Mouse (Mus musculus) embryonic facial prominence, embryonic 11.5 days (tissue): ENCODE measurements around the gene Zdhhc24. TPM values are rescaled to one million over a fixed set of nuclear protein-coding genes. Genes with fewer than 3 reads are reported as not detected.
A peak's percentile ranks its signal among the peaks of the same experiment; 100 is the strongest.

ENCODE experiments used
- ATAC-seq: fragments of 200-750 bp; cut with Nextera tagmentation; replicated peaks from 2 replicates; pipeline ENCODE4 v1.8.0; 2017; ENCODE audit warnings: low read depth; ENCODE audit not compliant: insufficient number of reproducible peaks, low FRiP score, low TSS enrichment
- DNase-seq: peaks from one replicate; pipeline ENCODE4 v3.0.0-alpha.2; 2015; ENCODE audit warnings: low spot score
- H3K27ac ChIP-seq: fragments of 300-500 bp; sonication (generic); replicated peaks from 2 replicates; pipeline ENCODE4 v1.5.1; 2014; ENCODE audit warnings: mild to moderate bottlenecking, low read depth, low read length, control low read depth
- H3K27me3 ChIP-seq: fragments of 300-500 bp; sonication (generic); 2 replicates; pipeline ENCODE4 v1.6.1; 2014; ENCODE audit warnings: mild to moderate bottlenecking, low read length, moderate library complexity, mixed read lengths; ENCODE audit not compliant: control insufficient read depth, insufficient read depth
- H3K36me3 ChIP-seq: fragments of 300-500 bp; sonication (generic); replicated peaks from 2 replicates; pipeline ENCODE4 v1.6.1; 2014; ENCODE audit warnings: low read depth, mild to moderate bottlenecking, low read length, moderate library complexity, mixed read lengths; ENCODE audit not compliant: control insufficient read depth, insufficient read depth
- H3K4me1 ChIP-seq: fragments of 300-500 bp; sonication (generic); 2 replicates; pipeline ENCODE4 v1.6.1; 2014; ENCODE audit warnings: low read length, mixed read lengths; ENCODE audit not compliant: control insufficient read depth, insufficient read depth
- H3K4me2 ChIP-seq: fragments of 300-500 bp; sonication (generic); 2 replicates; pipeline ENCODE4 v1.6.1; 2014; ENCODE audit warnings: low read depth, mild to moderate bottlenecking, control low read depth, low read length, moderate library complexity
- H3K4me3 ChIP-seq: fragments of 300-500 bp; sonication (generic); 2 replicates; pipeline ENCODE4 v1.5.1; 2014; ENCODE audit warnings: low read depth, low read length, control low read depth
- H3K9ac ChIP-seq: fragments of 300-500 bp; sonication (generic); replicated peaks from 2 replicates; pipeline ENCODE4 v1.6.1; 2014; ENCODE audit warnings: mild to moderate bottlenecking, control low read depth, low read length
- H3K9me3 ChIP-seq: fragments of 300-500 bp; sonication (generic); replicated peaks from 2 replicates; pipeline ENCODE4 v1.6.1; 2016; ENCODE audit warnings: mild to moderate bottlenecking, low read length, inconsistent platforms, mixed read lengths; ENCODE audit not compliant: control insufficient read depth
- WGBS: fragments of 180-500 bp; shearing (Covaris S2); extraction: QIAGEN DNeasy Blood & Tissue Kit; methylation state at CpG from one replicate; pipeline ENCODE4 v1.1.7; 2014; 5-methylcytosine and 5-hydroxymethylcytosine counted together
- polyA plus RNA-seq: library from polyadenylated mRNA; unstranded; fragments of >200 nt; fragmentation: Nextera tagmentation; extraction: Ambion mirVana; gene quantifications from 2 replicates; pipeline ENCODE4 v1.2.1, GENCODE M21; 2014

Zdhhc24 gene
- polyA plus RNA-seq, 1 experiment from 2014 or later: 7.4 TPM

- Histone ChIP-seq H3K9ac (no peak overlapping the region; the same call in 1 of the 2 replicates), H3K4me1 (no peaks in the 10 kb centered on the region; the same call in 1 of the 2 replicates), H3K27me3 (no peaks in the 10 kb centered on the region), H3K9me3 (no peaks in the 10 kb centered on the region), H3K4me3 (peak overlapping the region; percentile 91), H3K36me3 (no peaks in the 10 kb centered on the region), H3K4me2 (peak overlapping the region; percentile 96), H3K27ac (no peak overlapping the region)
- WGBS: 49% methylated on average over 10 of the region's 10 CpGs
- DNase-seq (no peak), ATAC-seq (no peak)
These were observed 846 bp downstream of the Zdhhc24 start for GRCm38 (mm10) chr19:4879324-4879703.

DNA sequence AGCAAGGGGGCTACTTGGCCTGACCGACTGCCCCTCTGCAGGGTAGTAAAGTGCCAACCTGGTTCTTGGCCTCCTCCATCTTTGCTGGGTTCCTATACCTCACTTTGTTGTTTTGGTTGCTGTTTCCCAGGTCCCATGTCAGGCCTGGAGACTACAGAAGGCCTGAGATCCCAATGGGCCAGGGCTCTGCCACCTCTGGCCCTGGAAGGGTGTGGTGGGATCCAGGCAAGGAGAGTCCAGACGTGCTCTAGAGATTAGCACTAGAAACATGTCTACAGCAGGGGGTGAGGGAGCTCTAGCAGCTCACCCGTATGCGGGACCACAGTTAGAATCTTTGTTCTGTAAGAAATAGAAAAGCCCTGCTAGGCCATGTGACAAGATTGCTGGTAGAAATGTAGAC is 5.5 kb downstream of the Zdhhc24 start:
- WGBS: 75% methylated on average over 4 of the region's 4 CpGs
- H3K9me3 ChIP-seq: no peaks in the 10 kb centered on the region
- ATAC-seq: no peak
- no peak overlapping the region for H3K27ac ChIP-seq
- H3K4me3 ChIP-seq: no peak overlapping the region
- no peaks in the 10 kb centered on the region for H3K36me3 ChIP-seq
- no peak for DNase-seq
- H3K4me1 ChIP-seq: no peaks in the 10 kb centered on the region
- H3K27me3 ChIP-seq: no peaks in the 10 kb centered on the region
- no peak overlapping the region for H3K4me2 ChIP-seq
- H3K9ac ChIP-seq: no peak overlapping the region

DNA sequence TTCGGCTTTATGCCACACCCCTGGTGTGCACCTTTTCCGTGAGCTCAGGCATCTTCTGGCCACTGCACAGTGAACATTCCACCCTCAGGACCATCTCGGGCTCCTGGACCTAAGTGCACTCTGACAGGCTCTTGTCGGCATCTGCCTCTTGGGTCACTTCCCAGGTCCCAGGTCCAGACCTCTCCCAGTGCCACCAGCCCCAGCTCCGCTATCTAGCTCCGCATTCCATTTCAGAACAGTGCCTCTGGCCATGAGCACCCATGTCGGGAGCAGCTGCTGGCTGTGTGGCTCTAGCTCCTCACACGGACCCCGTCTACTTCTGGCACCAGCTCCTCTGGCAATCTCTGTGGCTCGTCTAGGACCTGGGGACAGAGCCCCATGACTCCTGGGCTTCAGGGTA is 11.3 kb downstream of the Zdhhc24 start:
- Histone ChIP-seq H3K4me1 (no peaks in the 10 kb centered on the region), H3K9ac (no peak overlapping the region), H3K9me3 (no peaks in the 10 kb centered on the region), H3K4me2 (no peak overlapping the region), H3K36me3 (no peaks in the 10 kb centered on the region), H3K27ac (no peak overlapping the region), H3K4me3 (no peak overlapping the region), H3K27me3 (no peaks in the 10 kb centered on the region)
- 86% methylated on average over 10 of the region's 10 CpGs for WGBS
- ATAC-seq (no peak), DNase-seq (no peak)

DNA sequence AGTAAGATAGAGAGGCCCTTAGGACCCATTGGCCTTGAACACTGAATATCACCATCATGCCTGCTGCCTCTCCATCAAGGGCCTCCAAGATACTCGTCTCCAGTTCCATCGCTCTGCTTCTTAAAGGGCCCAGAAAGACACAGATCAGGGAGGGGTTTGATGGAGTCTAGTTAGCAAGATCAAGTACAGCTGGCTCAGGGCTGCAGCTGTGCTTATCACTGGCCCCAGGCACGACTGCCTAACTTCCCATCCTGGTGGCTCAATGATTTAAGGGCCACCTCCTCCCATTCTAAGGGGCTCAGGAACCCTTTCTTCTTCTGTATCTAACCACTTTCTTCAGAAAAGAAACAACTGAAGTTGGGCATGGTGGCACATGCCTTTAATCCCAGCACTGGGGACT is 13.3 kb downstream of the Zdhhc24 start:
- 80% methylated on average over 3 of the region's 3 CpGs for WGBS
- Histone ChIP-seq H3K27me3 (no peaks in the 10 kb centered on the region), H3K27ac (no peak overlapping the region), H3K9me3 (no peaks in the 10 kb centered on the region), H3K4me3 (no peak overlapping the region), H3K4me2 (no peak overlapping the region), H3K9ac (no peak overlapping the region), H3K4me1 (no peaks in the 10 kb centered on the region), H3K36me3 (no peaks in the 10 kb centered on the region)
- ATAC-seq (no peak), DNase-seq (no peak)

- ATAC-seq (no peak), DNase-seq (no peak)
- no peaks in the 10 kb centered on the region for H3K9me3 ChIP-seq
- WGBS: 49% methylated on average over 21 of the region's 21 CpGs
- H3K27ac ChIP-seq: no peak overlapping the region
- H3K27me3 ChIP-seq: no peaks in the 10 kb centered on the region
- H3K9ac ChIP-seq: no peak overlapping the region
- H3K4me2 ChIP-seq: no peak overlapping the region
- no peaks in the 10 kb centered on the region for H3K4me1 ChIP-seq
- no peaks in the 10 kb centered on the region for H3K36me3 ChIP-seq
- H3K4me3 ChIP-seq: no peak overlapping the region
These were observed 18.5 kb downstream of the Zdhhc24 start for GRCm38 (mm10) chr19:4896780-4897520.

DNA sequence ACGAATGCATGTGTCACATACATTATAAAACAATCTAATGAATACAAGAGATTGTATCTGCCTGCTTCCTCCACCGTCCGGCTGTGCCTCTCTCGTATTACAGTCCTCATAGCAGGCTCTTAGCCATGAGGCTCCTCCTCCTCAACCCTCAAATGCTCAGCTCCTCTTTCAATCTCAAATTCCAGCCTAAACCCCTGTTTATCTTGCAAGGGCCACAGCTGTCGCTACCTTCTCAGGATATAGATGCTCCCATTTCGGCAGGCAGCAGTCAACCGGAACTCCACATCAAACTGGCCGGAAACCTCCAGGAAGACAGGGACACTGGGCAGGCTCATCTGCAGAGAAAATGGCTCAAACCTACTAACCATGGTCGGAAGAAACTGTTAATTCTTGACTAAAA is 20.5 kb downstream of the Zdhhc24 start:
- H3K27ac ChIP-seq: no peak overlapping the region
- no peak overlapping the region for H3K9ac ChIP-seq
- H3K36me3 ChIP-seq: no peaks in the 10 kb centered on the region
- 67% methylated on average over 9 of the region's 9 CpGs for WGBS
- no peaks in the 10 kb centered on the region for H3K4me1 ChIP-seq
- H3K9me3 ChIP-seq: no peaks in the 10 kb centered on the region
- DNase-seq: no peak
- no peaks in the 10 kb centered on the region for H3K27me3 ChIP-seq
- H3K4me2 ChIP-seq: no peak overlapping the region
- no peak for ATAC-seq
- H3K4me3 ChIP-seq: no peak overlapping the region

- DNase-seq: no peak
- H3K36me3 ChIP-seq: no peaks in the 10 kb centered on the region
- 92% methylated on average over 3 of the region's 3 CpGs for WGBS
These were observed 21.4 kb downstream of the Zdhhc24 start for GRCm38 (mm10) chr19:4899888-4900287.

DNA sequence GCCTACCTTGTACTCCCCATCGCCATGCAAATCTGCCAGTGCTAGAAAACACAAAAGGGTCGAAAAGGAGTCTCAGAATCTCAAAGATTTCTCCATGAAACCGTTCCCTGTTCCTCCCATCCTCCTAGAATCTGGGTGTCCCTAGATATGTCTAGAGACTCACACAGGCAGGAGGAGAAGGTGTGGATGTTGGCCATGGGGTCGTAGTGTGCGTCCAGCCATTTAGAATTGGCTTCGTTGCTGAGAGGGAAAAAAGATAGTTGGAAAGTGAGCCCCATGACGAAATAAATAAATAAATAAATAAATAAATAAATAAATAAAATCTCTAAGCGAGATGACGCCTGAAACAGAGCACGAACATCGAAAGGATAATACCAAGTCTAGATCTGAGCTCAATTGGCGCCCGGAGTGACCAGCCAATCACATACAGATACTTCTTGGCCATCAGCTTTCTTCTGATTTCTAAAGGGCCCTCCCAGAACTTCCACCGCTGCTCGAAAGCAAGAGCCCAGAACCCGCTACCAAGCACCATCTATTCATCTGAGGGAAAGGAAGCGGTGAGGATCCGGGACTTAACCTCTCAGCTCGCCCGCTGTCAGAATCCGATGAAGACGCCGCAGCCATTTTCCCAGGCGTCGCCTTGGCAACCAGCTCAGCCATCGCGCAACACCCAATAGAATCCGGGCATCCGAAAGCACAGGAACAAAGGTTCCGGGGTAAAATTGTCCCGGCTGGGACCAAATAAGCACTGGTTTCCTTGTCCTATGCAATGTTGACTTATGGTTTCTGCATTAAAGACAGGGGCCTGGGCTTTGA is 27.7 kb downstream of the Zdhhc24 start, which contains the start of gene Bbs1:
TSS of gene Bbs1 (minus strand) at position 650 of the 816 bp plus-strand sequence.
- DNase-seq: peak; percentile 88
- Histone ChIP-seq H3K27ac (no peak within 1 kb of the TSS), H3K4me1 (no peaks in the 10 kb centered on the region), H3K4me3 (peak within 1 kb of the TSS; percentile 50), H3K36me3 (peaks cover 9% of the 10 kb centered on the region; the same call in 1 of the 2 replicates), H3K9me3 (no peaks in the 10 kb centered on the region), H3K27me3 (no peaks in the 10 kb centered on the region), H3K9ac (peak within 1 kb of the TSS; percentile 54), H3K4me2 (peak within 1 kb of the TSS; percentile 36)
- WGBS: 8% methylated on average over 31 of the region's 31 CpGs
- no peak; the same call in 1 of the 2 replicates for ATAC-seq

More at GRCm38 (mm10) chr19:4899888-4900287, 21.4 kb downstream of the Zdhhc24 start:
- Histone ChIP-seq H3K9ac (no peak overlapping the region), H3K4me3 (no peak overlapping the region), H3K27me3 (no peaks in the 10 kb centered on the region), H3K27ac (no peak overlapping the region), H3K9me3 (no peaks in the 10 kb centered on the region), H3K4me1 (no peaks in the 10 kb centered on the region), H3K4me2 (no peak overlapping the region)
- no peak for ATAC-seq
